8 mouse cellular contexts compared by ENCODE assay signal in genomic region chr3:105801191-105802166, GRCm38 (mm10). TPM values are rescaled to one million over a fixed set of nuclear protein-coding genes. Genes with fewer than 3 reads are reported as not detected.
DNase-seq lines count a peak whose midpoint lies in the region; ATAC-seq and TF ChIP-seq lines count a peak whose summit lies in the region.

TSS of gene Rap1a (minus strand) at chr3:105801336.

- peaks cover 28 to 34% of the 10 kb centered on the region in 2 experiments for H3K4me1 ChIP-seq in MEL (ENCODE audit: control insufficient read depth in 1 of 2, insufficient read depth in 2 of 2, low read length in 2 of 2)
- peaks cover 12% of the 10 kb centered on the region; the same call in 1 of the 2 replicates for H3K4me1 ChIP-seq in lung, postnatal 0 days (ENCODE audit: insufficient read depth, low read depth, low read length)

- H3K27me3 ChIP-seq in MEL (ENCODE audit: control insufficient read depth in 1 of 2, insufficient read depth in 2 of 2, low read length in 2 of 2): no peaks in the 10 kb centered on the region
- H3K27me3 ChIP-seq in lung, postnatal 0 days (replicated peaks; ENCODE audit: insufficient read depth, low read length): no peaks in the 10 kb centered on the region

- TF ChIP-seq EP300 in MEL (IDR thresholded peaks at IDR 0.05; ENCODE audit: low read depth in 1 of 2, low read length in 2 of 2): peak in 1 of 2 experiments; percentile 8; a peak in 1 of 4 replicates
- peak; percentile 63 for TF ChIP-seq EP300 in lung, postnatal 0 days (IDR thresholded peaks at IDR 0.05)

- peak; percentile 87 for DNase-seq in MEL (ENCODE audit: low read depth, low spot score)
- peak; percentile 73 for DNase-seq in cerebellum, adult 8-10 months
- peak; percentile 73 for DNase-seq in layer of hippocampus, adult 9-11 months
- peak; percentile 88 for DNase-seq in lung, postnatal 0 days (ENCODE audit: low spot score)
- peak; percentile 63 for DNase-seq in ovary, postnatal 14 days (ENCODE audit: low spot score)
- DNase-seq in thymus, postnatal 10 days (ENCODE audit: low spot score in 2 of 2): peak; percentile 72 to 74

- TF ChIP-seq CTCF in MEL (IDR thresholded peaks at IDR 0.05 in 2 of 3, conservative IDR thresholded peaks at IDR 0.05 in 1 of 3; ENCODE audit: control insufficient read depth in 1 of 3, insufficient read depth in 1 of 3, low read depth in 2 of 3, low read length in 3 of 3, poor library complexity in 1 of 3, severe bottlenecking in 1 of 3): no peak
- no peak for TF ChIP-seq CTCF in lung, postnatal 0 days (IDR thresholded peaks at IDR 0.05)

- peak; percentile 93 for ATAC-seq in frontal cortex, adult (ENCODE audit: low TSS enrichment)
- peak; percentile 34 to 51 for ATAC-seq in hematopoietic stem cell, adult 5-6 weeks (replicated peaks in 1 of 2; ENCODE audit: insufficient read depth in 1 of 2, low FRiP score in 2 of 2, low TSS enrichment in 1 of 2, low read depth in 1 of 2, poor library complexity in 2 of 2, severe bottlenecking in 2 of 2)
- peak; percentile 95 for ATAC-seq in lung, postnatal 0 days

- peak within 1 kb of the TSS; percentile 91 to 100 for H3K4me3 ChIP-seq in MEL (ENCODE audit: control insufficient read depth in 1 of 2, insufficient read depth in 1 of 2, low read depth in 2 of 2, low read length in 2 of 2)
- H3K4me3 ChIP-seq in lung, postnatal 0 days (ENCODE audit: low read depth, low read length): peak within 1 kb of the TSS; percentile 91

- 15% methylated on average over 39 of the region's 50 CpGs for WGBS in lung, postnatal 0 days

- H3K36me3 ChIP-seq in MEL (ENCODE audit: control insufficient read depth in 1 of 2, insufficient read depth in 2 of 2, low read length in 2 of 2): peaks cover 0 to 38% of the 10 kb centered on the region in 2 experiments; a peak in 2 of 4 replicates
- H3K36me3 ChIP-seq in lung, postnatal 0 days (ENCODE audit: insufficient read depth, low read length): no peaks in the 10 kb centered on the region

- H3K79me2 ChIP-seq in MEL (ENCODE audit: control insufficient read depth, insufficient read depth, low read length, poor library complexity): peaks cover 35% of the 10 kb centered on the region

- peak; percentile 46 to 61; a peak in 3 of 4 replicates for TF ChIP-seq POLR2A in MEL (IDR thresholded peaks at IDR 0.05; ENCODE audit: control insufficient read depth in 1 of 2, insufficient read depth in 1 of 2, low read depth in 1 of 2, low read length in 2 of 2, poor library complexity in 1 of 2)

- H3K27ac ChIP-seq in MEL (ENCODE audit: control insufficient read depth, low read depth, low read length): peak within 1 kb of the TSS; percentile 79
- H3K27ac ChIP-seq in lung, postnatal 0 days (ENCODE audit: low read length): peak within 1 kb of the TSS; percentile 94

- H3K4me2 ChIP-seq in lung, postnatal 0 days (replicated peaks; ENCODE audit: low read depth, low read length): peak within 1 kb of the TSS; percentile 73

- H3K9ac ChIP-seq in MEL (ENCODE audit: control insufficient read depth, low read depth, low read length, poor library complexity, severe bottlenecking): peak within 1 kb of the TSS; percentile 90
- peak within 1 kb of the TSS; percentile 77 for H3K9ac ChIP-seq in lung, postnatal 0 days (replicated peaks; ENCODE audit: low read depth)

- no peak for TF ChIP-seq RAD21 in MEL (IDR thresholded peaks at IDR 0.05; ENCODE audit: low read depth, low read length)

- H3K9me3 ChIP-seq in MEL (replicated peaks; ENCODE audit: insufficient read depth, low read length): no peaks in the 10 kb centered on the region
- no peaks in the 10 kb centered on the region for H3K9me3 ChIP-seq in lung, postnatal 0 days (ENCODE audit: low read length)

TF ChIP-seq in MEL, 35 proteins besides CTCF, POLR2A, EP300 and RAD21:
- TF ChIP-seq USF1 (IDR thresholded peaks at IDR 0.05; ENCODE audit: low read depth, low read length) (peak; percentile 38; the same call in 1 of the 2 replicates), MXI1 (IDR thresholded peaks at IDR 0.05; ENCODE audit: low read depth, low read length) (peak; percentile 62; the same call in 1 of the 2 replicates), UBTF (IDR thresholded peaks at IDR 0.05; ENCODE audit: borderline replicate concordance, insufficient read depth, low read depth, low read length) (no peak), TBP (IDR thresholded peaks at IDR 0.05; ENCODE audit: low read depth, low read length) (peak; percentile 86), POLR2AphosphoS2 (IDR thresholded peaks at IDR 0.05; ENCODE audit: low read length) (no peak), NRF1 (IDR thresholded peaks at IDR 0.05; ENCODE audit: insufficient read depth, low read depth, low read length, poor library complexity, severe bottlenecking) (0 out of 2 replicates have a peak, but pooled peaks have one; percentile 24), ETS1 (IDR thresholded peaks at IDR 0.05; ENCODE audit: low read depth, low read length) (0 out of 2 replicates have a peak, but pooled peaks have one; percentile 27), MAZ (IDR thresholded peaks at IDR 0.05; ENCODE audit: low read depth, low read length) (peak; percentile 87), ZMIZ1 (IDR thresholded peaks at IDR 0.05; ENCODE audit: low read depth, low read length) (peak; percentile 74; the same call in 1 of the 2 replicates), HCFC1 (IDR thresholded peaks at IDR 0.05; ENCODE audit: low read depth, low read length) (peak; percentile 53; the same call in 1 of the 2 replicates), MEF2A (IDR thresholded peaks at IDR 0.05; ENCODE audit: extremely low read depth, insufficient replicate concordance, low read depth, low read length, poor library complexity, severe bottlenecking) (no peak), NELFE (IDR thresholded peaks at IDR 0.05; ENCODE audit: low read depth, low read length) (peak; percentile 57), POLR2AphosphoS5 (IDR thresholded peaks at IDR 0.05; ENCODE audit: borderline replicate concordance, low read depth, low read length) (no peak), ZKSCAN1 (IDR thresholded peaks at IDR 0.05; ENCODE audit: low read depth, low read length) (0 out of 2 replicates have a peak, but pooled peaks have one; percentile 37), SIN3A (IDR thresholded peaks at IDR 0.05; ENCODE audit: low read length) (peak; percentile 57)

RNA-seq across cellular contexts. Expression of gene Rap1a, which starts in this region (rescaled TPM):
- total RNA-seq in MEL (2012; rRNA removed): 32.3 and 39.7 TPM in 2 replicates
- 10 to 100 TPM in 1 of 2 experiments, not detected in 1; 64.5 TPM for polyA plus RNA-seq in MEL (2012; ENCODE audit: insufficient read depth in 1 of 2, insufficient read length in 2 of 2, low read depth in 1 of 2, low replicate concordance in 2 of 2, missing spikeins in 1 of 2)
- 130 and 153 TPM in 2 replicates for total RNA-seq in hematopoietic stem cell, adult 5-6 weeks (2017)
- polyA plus RNA-seq in lung, postnatal 0 days (2015; fragmentation: Nextera tagmentation; extraction: Ambion mirVana): 166 and 190 TPM in 2 replicates

Comparison
In these comparisons a context has a peak if more than half of its experiments do, and no peak if none do; other contexts are left out.
1. Peak in every context shown above with its lines: DNase-seq, ATAC-seq, H3K4me3 ChIP-seq and H3K27ac ChIP-seq.
2. ATAC-seq: peak in every context shown above with its lines; median percentile 95 in lung, postnatal 0 days; 93 in frontal cortex, adult; 42 in hematopoietic stem cell, adult 5-6 weeks.